Comparison of ENCODE assay signal across 9 mouse cellular contexts in genomic region chr2:73273249-73274118, GRCm38 (mm10). TPM values are rescaled to one million over a fixed set of nuclear protein-coding genes. Genes with fewer than 3 reads are reported as not detected.
DNase-seq lines count a peak whose midpoint lies in the region; ATAC-seq and TF ChIP-seq lines count a peak whose summit lies in the region.
"Had no signal": no experiment of that assay in that cellular context is flagged by ENCODE, and none has a peak within 500 bp of the region (broad histone marks: within the 10 kb centered on the region; RNA-seq: fewer than 3 reads in every experiment).

No protein-coding gene starts in this region.

- ATAC-seq in embryonic facial prominence, embryonic 14.5 days (ENCODE audit: low read depth) = 0 out of 2 replicates have a peak, but pooled peaks have one; percentile 5
- peak; percentile 35; the same call in 1 of the 2 replicates for ATAC-seq in intestine, postnatal 0 days
- ATAC-seq in midbrain, embryonic 15.5 days (replicated peaks) = peak; percentile 18; the same call in 1 of the 2 replicates
- no peak for ATAC-seq in megakaryocyte-erythroid progenitor cell, adult 5-6 weeks (replicated peaks; ENCODE audit: low FRiP score, low TSS enrichment, poor library complexity, severe bottlenecking)

- no peak for TF ChIP-seq CTCF in gastrocnemius, adult 2 months (IDR thresholded peaks at IDR 0.05)
- no peak for TF ChIP-seq CTCF in intestine, postnatal 0 days (IDR thresholded peaks at IDR 0.05; ENCODE audit: low read depth)

- peaks cover 19% of the 10 kb centered on the region for H3K4me1 ChIP-seq in embryonic facial prominence, embryonic 14.5 days (ENCODE audit: control insufficient read depth, insufficient read depth, low read length)
- peaks cover 14% of the 10 kb centered on the region; the same call in 1 of the 2 replicates for H3K4me1 ChIP-seq in intestine, postnatal 0 days (replicated peaks; ENCODE audit: control insufficient read depth, insufficient read depth, low read length)
- peaks cover 49% of the 10 kb centered on the region for H3K4me1 ChIP-seq in midbrain, embryonic 15.5 days

- peak overlapping the region; percentile 72 for H3K4me2 ChIP-seq in embryonic facial prominence, embryonic 14.5 days (ENCODE audit: low read depth, low read length)
- peak overlapping the region; percentile 64 for H3K4me2 ChIP-seq in intestine, postnatal 0 days (replicated peaks; ENCODE audit: low read depth)
- H3K4me2 ChIP-seq in midbrain, embryonic 15.5 days = peak overlapping the region; percentile 55

- intact Hi-C loops in gastrocnemius, adult 2 months (cut with DNase I) = no loop called here
- intact Hi-C loops in gastrocnemius, postnatal 14 days (cut with DNase I; ENCODE audit: low total_unique reads) = loop anchor here (10.0 kb wide), 2 partner anchors 759 to 1739 kb away; no protein-coding TSS in a partner anchor

- under 1% methylated on average over 63 of the region's 110 CpGs for WGBS in embryonic facial prominence, embryonic 14.5 days
- under 1% methylated on average over 110 of the region's 110 CpGs for WGBS in intestine, postnatal 0 days
- under 1% methylated on average over 109 of the region's 110 CpGs for WGBS in midbrain, embryonic 15.5 days

- peaks cover 81% of the 10 kb centered on the region for H3K27me3 ChIP-seq in embryonic facial prominence, embryonic 14.5 days (replicated peaks; ENCODE audit: control insufficient read depth, insufficient read depth, low read length)
- peaks cover 87% of the 10 kb centered on the region for H3K27me3 ChIP-seq in intestine, postnatal 0 days (replicated peaks; ENCODE audit: control insufficient read depth, insufficient read depth, low read length)
- H3K27me3 ChIP-seq in midbrain, embryonic 15.5 days (replicated peaks) = peaks cover 46% of the 10 kb centered on the region

- H3K27ac ChIP-seq in gastrocnemius, adult 2 months = no peak overlapping the region
- peak overlapping the region; percentile 21; the same call in 1 of the 2 replicates for H3K27ac ChIP-seq in embryonic facial prominence, embryonic 14.5 days (replicated peaks; ENCODE audit: low read depth, low read length)
- H3K27ac ChIP-seq in intestine, postnatal 0 days (ENCODE audit: low read depth, low read length) = no peak overlapping the region
- H3K27ac ChIP-seq in midbrain, embryonic 15.5 days = peak overlapping the region; percentile 68

- no peaks in the 10 kb centered on the region for H3K9me3 ChIP-seq in embryonic facial prominence, embryonic 14.5 days (ENCODE audit: control insufficient read depth, low read length)
- H3K9me3 ChIP-seq in intestine, postnatal 0 days (ENCODE audit: control insufficient read depth) = no peaks in the 10 kb centered on the region
- no peaks in the 10 kb centered on the region for H3K9me3 ChIP-seq in midbrain, embryonic 15.5 days

- H3K36me3 ChIP-seq in embryonic facial prominence, embryonic 14.5 days (ENCODE audit: control insufficient read depth, insufficient read depth, low read length) = no peaks in the 10 kb centered on the region
- no peaks in the 10 kb centered on the region for H3K36me3 ChIP-seq in intestine, postnatal 0 days (ENCODE audit: control insufficient read depth, insufficient read depth)
- H3K36me3 ChIP-seq in midbrain, embryonic 15.5 days (replicated peaks) = no peaks in the 10 kb centered on the region

- H3K9ac ChIP-seq in embryonic facial prominence, embryonic 14.5 days (ENCODE audit: low read depth, low read length) = peak overlapping the region; percentile 62
- peak overlapping the region; percentile 0; the same call in 1 of the 2 replicates for H3K9ac ChIP-seq in intestine, postnatal 0 days (ENCODE audit: low read depth, low read length)
- peak overlapping the region; percentile 42; the same call in 1 of the 2 replicates for H3K9ac ChIP-seq in midbrain, embryonic 15.5 days

- H3K4me3 ChIP-seq in gastrocnemius, adult 2 months = peak overlapping the region; percentile 64
- H3K4me3 ChIP-seq in embryonic facial prominence, embryonic 14.5 days (ENCODE audit: low read depth, low read length) = peak overlapping the region; percentile 46
- H3K4me3 ChIP-seq in intestine, postnatal 0 days (ENCODE audit: low read depth, low read length) = peak overlapping the region; percentile 44
- peak overlapping the region; percentile 39 for H3K4me3 ChIP-seq in midbrain, embryonic 15.5 days

- DNase-seq in gastrocnemius, adult 2 months = peak; percentile 33
- DNase-seq in gastrocnemius, postnatal 14 days = no peak
- DNase-seq in CD4-positive helper T cell, adult 2 months (ENCODE audit: low read depth, low spot score) = peak; percentile 33
- peak; percentile 14 for DNase-seq in embryonic facial prominence, embryonic 14.5 days (ENCODE audit: low spot score)
- DNase-seq in adrenal gland, postnatal 4 days (ENCODE audit: low spot score in 2 of 2) = no peak

RNA-seq across cellular contexts. Expression of gene Sp9, which starts 1.8 kb away (rescaled TPM):
- total RNA-seq in gastrocnemius, adult 2 months (2021) = not detected
- total RNA-seq in gastrocnemius, postnatal 14 days (2021) = not detected
- 1.2 and 1.5 TPM in 2 replicates for polyA plus RNA-seq in embryonic facial prominence, embryonic 14.5 days (2014; fragmentation: Nextera tagmentation; extraction: Ambion mirVana)
- polyA plus RNA-seq in intestine, postnatal 0 days (2015; fragmentation: Nextera tagmentation; extraction: Ambion mirVana) = not detected in 2 replicates
- polyA plus RNA-seq in midbrain, embryonic 15.5 days (2015; fragmentation: Nextera tagmentation; extraction: Ambion mirVana) = 3.5 and 5.3 TPM in 2 replicates
- total RNA-seq in megakaryocyte-erythroid progenitor cell, adult 5-6 weeks (2014; fragmentation: Nextera tagmentation) = not detected in 2 replicates
- total RNA-seq in megakaryocyte-erythroid progenitor cell, adult 5-6 weeks (2017) = 0.47 TPM in 1 of 2 replicates, not detected in the other
- under 1 TPM in 1 of 2 experiments, not detected in 1; 0.20 TPM for total RNA-seq in adrenal gland, postnatal 4 days (2021)
- total RNA-seq: heart, postnatal 36 days had no signal

RNA-seq across cellular contexts. Expression of gene Scrn3, which starts 38.9 kb away (rescaled TPM):
- total RNA-seq in gastrocnemius, adult 2 months (2021) = 10 to 100 TPM; 50.4 to 51.0 TPM
- 10 to 100 TPM; 26.8 to 28.6 TPM for total RNA-seq in gastrocnemius, postnatal 14 days (2021)
- 12.7 and 14.2 TPM in 2 replicates for polyA plus RNA-seq in embryonic facial prominence, embryonic 14.5 days (2014; fragmentation: Nextera tagmentation; extraction: Ambion mirVana)
- polyA plus RNA-seq in intestine, postnatal 0 days (2015; fragmentation: Nextera tagmentation; extraction: Ambion mirVana) = 7.8 and 8.7 TPM in 2 replicates
- polyA plus RNA-seq in midbrain, embryonic 15.5 days (2015; fragmentation: Nextera tagmentation; extraction: Ambion mirVana) = 6.9 and 7.7 TPM in 2 replicates
- 33.3 and 38.3 TPM in 2 replicates for total RNA-seq in megakaryocyte-erythroid progenitor cell, adult 5-6 weeks (2014; fragmentation: Nextera tagmentation)
- 54.5 and 79.7 TPM in 2 replicates for total RNA-seq in megakaryocyte-erythroid progenitor cell, adult 5-6 weeks (2017)
- 10 to 100 TPM; 15.1 to 22.8 TPM for total RNA-seq in adrenal gland, postnatal 4 days (2021)

RNA-seq across cellular contexts. Expression of gene Cir1, which starts 39.0 kb away (rescaled TPM):
- total RNA-seq in gastrocnemius, adult 2 months (2021) = 10 to 100 TPM; 12.0 to 12.7 TPM
- total RNA-seq in gastrocnemius, postnatal 14 days (2021) = 10 to 100 TPM; 12.4 to 13.8 TPM
- polyA plus RNA-seq in embryonic facial prominence, embryonic 14.5 days (2014; fragmentation: Nextera tagmentation; extraction: Ambion mirVana) = 23.8 and 25.5 TPM in 2 replicates
- polyA plus RNA-seq in intestine, postnatal 0 days (2015; fragmentation: Nextera tagmentation; extraction: Ambion mirVana) = 17.1 and 19.9 TPM in 2 replicates
- polyA plus RNA-seq in midbrain, embryonic 15.5 days (2015; fragmentation: Nextera tagmentation; extraction: Ambion mirVana) = 26.2 and 27.4 TPM in 2 replicates
- total RNA-seq in megakaryocyte-erythroid progenitor cell, adult 5-6 weeks (2014; fragmentation: Nextera tagmentation) = 20.2 and 28.4 TPM in 2 replicates
- 28.3 and 36.9 TPM in 2 replicates for total RNA-seq in megakaryocyte-erythroid progenitor cell, adult 5-6 weeks (2017)
- total RNA-seq in adrenal gland, postnatal 4 days (2021) = 10 to 100 TPM; 25.3 to 28.8 TPM

RNA-seq across cellular contexts. Expression of gene Ola1, which starts 54.8 kb away (rescaled TPM):
- total RNA-seq in gastrocnemius, adult 2 months (2021) = 10 to 100 TPM; 49.3 to 58.1 TPM
- total RNA-seq in gastrocnemius, postnatal 14 days (2021) = 10 to 100 TPM; 97.2 to 98.5 TPM
- polyA plus RNA-seq in embryonic facial prominence, embryonic 14.5 days (2014; fragmentation: Nextera tagmentation; extraction: Ambion mirVana) = 90.7 and 98.7 TPM in 2 replicates
- polyA plus RNA-seq in intestine, postnatal 0 days (2015; fragmentation: Nextera tagmentation; extraction: Ambion mirVana) = 42.3 and 43.3 TPM in 2 replicates
- 84.1 and 91.3 TPM in 2 replicates for polyA plus RNA-seq in midbrain, embryonic 15.5 days (2015; fragmentation: Nextera tagmentation; extraction: Ambion mirVana)
- 97.4 and 126 TPM in 2 replicates for total RNA-seq in megakaryocyte-erythroid progenitor cell, adult 5-6 weeks (2014; fragmentation: Nextera tagmentation)
- total RNA-seq in megakaryocyte-erythroid progenitor cell, adult 5-6 weeks (2017) = 149 and 159 TPM in 2 replicates
- 10 to 100 TPM; 54.5 to 56.9 TPM for total RNA-seq in adrenal gland, postnatal 4 days (2021)

Comparison
In these comparisons a context has a peak if more than half of its experiments do, and no peak if none do; other contexts are left out.
1. DNase-seq: peak in gastrocnemius, adult 2 months (single experiment), CD4-positive helper T cell, adult 2 months (single experiment) and embryonic facial prominence, embryonic 14.5 days (single experiment); none in gastrocnemius, postnatal 14 days (single experiment) and adrenal gland, postnatal 4 days (0 of 2).
2. H3K27ac ChIP-seq: peak in embryonic facial prominence, embryonic 14.5 days (single experiment) and midbrain, embryonic 15.5 days (single experiment); none in gastrocnemius, adult 2 months (single experiment) and intestine, postnatal 0 days (single experiment).
3. H3K9ac ChIP-seq: peak in every context shown above with its lines; median percentile 62 in embryonic facial prominence, embryonic 14.5 days; 42 in midbrain, embryonic 15.5 days; 0 in intestine, postnatal 0 days.
4. Peak in every context shown above with its lines, with median percentiles within 50 percentile points of each other: H3K4me3 ChIP-seq and H3K4me2 ChIP-seq.